Mouse (Mus musculus): Measurements from ENCODE around the gene Fam169b. TPM values are rescaled to one million over a fixed set of nuclear protein-coding genes. Genes with fewer than 3 reads are reported as not detected.

Gene Fam169b
- total RNA-seq, 2 experiments from 2014 or later, result 0.41 TPM; not detected in 1

DNA sequence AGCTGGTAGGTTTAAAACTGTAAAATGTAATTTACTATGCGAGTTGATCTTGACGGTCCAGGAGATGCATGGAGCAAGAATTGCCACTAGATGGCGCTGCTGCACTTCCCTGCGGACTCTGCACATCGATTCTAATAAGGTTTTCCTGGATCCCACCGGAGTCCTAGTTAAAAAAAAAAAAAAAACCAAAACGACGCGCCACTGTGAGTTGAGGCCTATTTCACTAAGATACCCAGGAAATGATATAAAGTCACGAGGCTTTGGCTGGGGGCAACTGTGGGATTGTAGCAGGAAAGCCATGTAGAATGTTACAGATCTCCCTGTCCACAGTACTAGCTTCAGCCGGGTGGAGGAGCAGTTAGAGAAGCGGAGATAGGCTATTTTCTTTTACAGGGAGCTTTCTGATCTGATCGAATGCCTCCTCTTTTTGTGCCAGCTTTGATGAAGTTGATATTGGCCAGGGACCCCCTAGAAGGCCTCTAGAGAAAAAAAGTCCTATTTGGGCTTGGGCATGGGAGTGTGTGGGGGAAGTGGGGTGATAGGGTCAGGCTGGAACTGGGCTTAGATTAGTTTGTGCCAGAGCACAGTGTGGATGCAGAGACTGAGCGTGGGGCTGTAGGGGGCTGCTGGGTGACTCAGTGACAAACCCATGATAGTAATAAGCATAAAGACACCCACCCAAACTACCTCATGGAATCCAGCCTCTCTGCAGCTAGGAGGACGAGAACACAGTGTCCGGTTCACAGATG, 100.6 kb downstream of the Fam169b start:
- peak; percentile 69 for ATAC-seq (replicated peaks; ENCODE audit: poor library complexity, severe bottlenecking)

DNA sequence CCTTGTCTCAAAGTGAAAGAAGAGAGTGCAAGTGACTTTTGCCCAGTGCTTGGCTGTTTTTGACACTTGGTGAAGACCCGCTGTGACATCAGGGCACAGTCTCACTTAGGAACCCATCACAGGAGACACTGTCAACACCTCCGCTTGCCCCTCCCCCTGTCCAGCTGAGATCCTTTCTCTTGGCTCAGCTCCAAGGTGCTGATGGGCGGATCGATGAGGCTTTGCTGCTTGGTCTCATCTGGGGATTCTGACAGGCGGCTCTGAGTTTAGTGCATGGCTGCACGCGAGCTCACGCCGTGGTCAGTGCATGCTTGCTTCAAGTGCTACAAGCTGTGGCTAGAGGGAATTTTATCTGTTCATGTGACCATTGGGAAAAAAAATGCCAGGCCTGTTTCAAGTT, 108.5 kb downstream of the Fam169b start:
- no peak for ATAC-seq (replicated peaks; ENCODE audit: poor library complexity, severe bottlenecking)

DNA sequence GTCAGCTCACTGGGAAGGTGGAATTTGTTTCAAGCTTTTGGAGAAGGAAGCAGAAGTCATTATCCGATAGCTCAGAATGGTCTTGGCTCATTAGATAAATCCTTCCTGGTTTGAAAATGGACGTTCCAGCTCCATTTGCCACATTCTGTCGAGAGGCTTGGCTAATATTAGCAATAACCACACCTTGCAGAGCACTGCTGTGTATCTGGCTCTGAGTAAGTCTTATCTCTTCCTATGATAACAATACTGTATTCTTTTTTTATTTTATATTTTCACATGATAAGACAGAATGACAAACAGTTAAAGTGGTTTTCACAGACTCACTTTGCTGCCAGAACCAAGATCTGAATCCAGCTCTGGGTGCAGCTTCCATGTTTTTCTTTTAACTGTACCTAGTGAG, 113.1 kb downstream of the Fam169b start:
- no peak for ATAC-seq (replicated peaks; ENCODE audit: poor library complexity, severe bottlenecking)

DNA sequence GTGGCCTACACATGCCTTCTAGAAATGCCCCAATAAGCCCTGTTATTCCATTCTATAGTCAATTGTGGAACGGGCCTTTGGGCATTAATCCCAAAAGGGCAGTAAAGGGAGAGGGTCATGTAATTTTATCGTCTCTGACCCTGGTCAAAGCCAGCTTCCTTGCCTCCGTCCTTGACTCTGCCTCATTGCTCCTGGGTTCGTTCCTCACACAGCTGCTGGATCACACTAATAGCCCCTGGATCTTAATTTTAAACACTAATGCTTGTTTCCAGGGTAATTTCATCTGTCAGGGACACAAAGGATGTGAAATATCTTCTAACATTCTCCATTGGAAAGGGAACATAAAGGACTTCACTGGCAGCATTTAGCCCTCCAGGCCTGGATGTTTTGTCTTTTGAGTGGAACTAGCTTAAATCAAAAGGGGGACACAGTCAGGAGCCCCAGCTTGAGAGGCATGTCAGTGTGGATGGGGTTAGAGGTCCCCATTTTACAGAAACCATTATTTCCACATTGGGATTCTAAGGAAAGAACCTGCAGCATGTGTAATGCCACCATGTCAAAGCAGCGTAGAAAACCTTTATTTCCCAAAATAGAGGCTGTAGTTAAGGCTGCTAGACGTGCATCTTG, 122.2 kb downstream of the Fam169b start:
- ATAC-seq (replicated peaks; ENCODE audit: poor library complexity, severe bottlenecking), result no peak

DNA sequence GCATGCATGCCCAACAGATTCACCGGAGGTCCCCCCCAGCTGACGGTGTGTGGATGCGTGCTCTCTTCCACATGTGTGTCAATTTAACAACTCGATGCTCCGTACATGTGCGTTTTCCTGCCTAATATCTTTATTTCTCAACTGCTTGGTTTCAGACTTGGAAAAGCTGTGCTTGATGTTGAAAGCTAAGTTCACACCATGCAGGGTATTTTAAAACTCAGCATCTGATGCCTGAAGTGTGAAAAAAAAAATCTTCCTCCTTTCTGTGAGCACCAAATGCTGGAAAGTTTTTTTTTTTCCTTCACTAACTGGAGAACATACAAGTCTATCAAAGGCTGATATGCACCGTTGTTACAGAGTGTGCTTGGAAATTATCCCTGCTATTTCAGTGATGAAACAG, 126.9 kb downstream of the Fam169b start:
- ATAC-seq (replicated peaks; ENCODE audit: poor library complexity, severe bottlenecking), result no peak

DNA sequence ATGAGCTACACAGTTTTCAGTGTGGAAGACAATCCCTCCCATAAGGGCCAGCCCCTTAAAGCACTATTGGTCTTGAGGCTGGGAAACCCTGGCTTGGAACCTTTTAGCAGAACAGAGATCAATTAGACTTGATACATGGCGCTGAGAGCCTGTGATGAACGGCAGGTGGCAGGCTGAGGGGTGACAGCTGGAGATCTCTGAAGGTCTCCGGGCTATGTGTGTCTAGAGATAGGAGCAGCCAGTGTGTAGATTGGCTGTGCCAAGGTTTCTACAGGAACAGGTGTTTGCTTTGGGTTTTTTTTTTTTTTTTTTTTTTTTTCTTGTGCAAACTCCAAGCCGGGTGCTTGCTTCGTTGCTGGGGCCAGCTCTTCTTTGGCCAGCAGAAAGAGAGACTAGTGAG, 135.0 kb downstream of the Fam169b start:
- no peak for ATAC-seq (replicated peaks; ENCODE audit: poor library complexity, severe bottlenecking)

Other genes starting within 250 kb of the Fam169b start
- not detected in 2 replicates for gene Pgpep1l, start 9.6 kb upstream of the Fam169b start, total RNA-seq (2014; fragmentation: Nextera tagmentation)
- not detected in 2 replicates for gene Pgpep1l, start 9.6 kb upstream of the Fam169b start, total RNA-seq (2017)

All from granulocyte monocyte progenitor cell, adult 5-6 weeks (primary cell).